Mouse (Mus musculus): ENCODE data around the gene Rnf220. TPM values are rescaled to one million over a fixed set of nuclear protein-coding genes. Genes with fewer than 3 reads are reported as not detected.

Rnf220 gene
- polyA plus RNA-seq, 1 experiment from 2014 or later = 17.3 TPM

DNA sequence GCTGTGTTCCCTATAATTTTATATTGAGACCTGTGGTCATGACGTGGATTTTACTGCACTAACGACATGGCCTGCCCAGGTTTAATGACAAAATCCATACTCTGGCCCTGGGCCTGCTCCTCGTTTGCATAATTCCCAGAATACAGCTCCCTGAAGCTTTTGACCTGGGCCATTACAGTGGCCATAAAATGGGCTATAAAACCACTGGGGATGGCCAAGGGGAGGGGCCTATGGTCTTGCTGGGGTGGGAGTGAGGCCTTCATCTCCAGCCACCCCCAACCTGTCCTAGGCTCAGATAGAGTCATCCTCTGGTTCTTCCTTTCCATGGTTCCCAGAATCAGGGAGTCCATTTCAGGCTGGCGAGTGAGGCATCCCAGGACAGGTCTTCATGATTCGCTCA is 185.0 kb downstream of the Rnf220 start:
- Histone ChIP-seq H3K4me1 (ENCODE audit: insufficient read depth) (peaks cover 14% of the 10 kb centered on the region), H3K9me3 (ENCODE audit: low read length) (no peaks in the 10 kb centered on the region; the same call in 1 of the 2 replicates), H3K4me2 (ENCODE audit: low read depth, low read length) (peak overlapping the region; percentile 66), H3K27me3 (ENCODE audit: insufficient read depth, low read length) (peaks cover 32% of the 10 kb centered on the region), H3K27ac (ENCODE audit: low read depth) (peak overlapping the region; percentile 84), H3K36me3 (replicated peaks; ENCODE audit: insufficient read depth, low read length) (no peaks in the 10 kb centered on the region), H3K4me3 (ENCODE audit: low read depth, low read length) (peak overlapping the region; percentile 32; the same call in 1 of the 2 replicates), H3K9ac (replicated peaks) (peak overlapping the region; percentile 57)
- DNase-seq (no peak), ATAC-seq (peak; percentile 11)
- no peak for TF ChIP-seq EP300 (IDR thresholded peaks at IDR 0.05; ENCODE audit: low read depth)
- TF ChIP-seq CTCF (IDR thresholded peaks at IDR 0.05; ENCODE audit: low read depth) = no peak
- 61% methylated on average over 5 of the region's 5 CpGs for WGBS (ENCODE audit: insufficient replicate concordance)

DNA sequence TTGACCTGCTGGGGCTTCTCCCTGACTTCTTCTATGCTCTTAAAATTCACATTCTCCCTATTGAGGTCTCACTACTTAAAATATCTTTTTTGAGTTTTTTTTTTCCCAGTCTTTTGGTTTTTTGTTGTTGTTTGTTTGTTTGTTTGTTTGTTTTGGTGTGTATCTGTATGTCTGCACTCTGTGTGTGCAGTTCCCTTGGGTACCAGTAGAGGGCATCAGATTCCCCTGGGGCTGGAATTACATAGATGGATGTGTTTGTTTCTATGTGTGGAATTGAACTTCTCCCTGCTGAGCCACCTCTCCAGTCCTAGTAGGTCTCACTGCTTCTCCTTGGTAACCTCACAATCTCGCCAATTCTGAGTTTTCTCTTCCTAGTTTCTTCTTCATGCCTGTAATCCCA is 187.4 kb downstream of the Rnf220 start:
- DNase-seq (no peak), ATAC-seq (no peak)
- Histone ChIP-seq H3K4me2 (ENCODE audit: low read depth, low read length) (no peak overlapping the region), H3K9me3 (ENCODE audit: low read length) (no peaks in the 10 kb centered on the region; the same call in 1 of the 2 replicates), H3K27me3 (ENCODE audit: insufficient read depth, low read length) (peaks cover 21% of the 10 kb centered on the region; the same call in 1 of the 2 replicates), H3K4me3 (ENCODE audit: low read depth, low read length) (no peak overlapping the region), H3K36me3 (replicated peaks; ENCODE audit: insufficient read depth, low read length) (no peaks in the 10 kb centered on the region), H3K4me1 (ENCODE audit: insufficient read depth) (peaks cover 18% of the 10 kb centered on the region), H3K9ac (replicated peaks) (no peak overlapping the region), H3K27ac (ENCODE audit: low read depth) (no peak overlapping the region)
- WGBS (ENCODE audit: insufficient replicate concordance) = 76% methylated on average over 1 of the region's 1 CpGs
- TF ChIP-seq EP300 (IDR thresholded peaks at IDR 0.05; ENCODE audit: low read depth) = no peak
- TF ChIP-seq CTCF (IDR thresholded peaks at IDR 0.05; ENCODE audit: low read depth) = peak; percentile 35

DNA sequence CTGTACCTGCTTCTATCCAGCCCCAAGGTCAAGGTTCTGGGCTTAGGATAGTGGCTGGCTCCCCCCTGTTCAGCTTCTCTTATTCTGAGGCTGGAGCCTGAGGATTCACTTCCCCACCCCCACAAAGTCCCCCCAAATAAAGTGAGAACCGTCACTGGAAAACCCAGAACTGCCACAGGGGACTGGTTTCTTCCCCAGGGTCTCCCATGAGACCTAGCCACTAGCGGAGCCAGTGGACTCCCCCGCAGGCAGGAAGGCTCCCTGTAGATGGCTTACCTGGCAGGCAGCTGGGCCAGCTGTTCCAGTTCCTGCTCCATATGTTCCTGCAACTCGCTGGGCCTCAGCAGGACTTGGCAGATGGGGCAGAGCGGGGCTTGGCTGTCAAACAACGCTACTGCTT is 189.6 kb downstream of the Rnf220 start:
- H3K27ac ChIP-seq (ENCODE audit: low read depth) = no peak overlapping the region
- DNase-seq (no peak), ATAC-seq (no peak)
- H3K9me3 ChIP-seq (ENCODE audit: low read length) = no peaks in the 10 kb centered on the region; the same call in 1 of the 2 replicates
- no peaks in the 10 kb centered on the region for H3K36me3 ChIP-seq (replicated peaks; ENCODE audit: insufficient read depth, low read length)
- H3K27me3 ChIP-seq (ENCODE audit: insufficient read depth, low read length) = peaks cover 18% of the 10 kb centered on the region; the same call in 1 of the 2 replicates
- TF ChIP-seq EP300 (IDR thresholded peaks at IDR 0.05; ENCODE audit: low read depth) = no peak
- TF ChIP-seq CTCF (IDR thresholded peaks at IDR 0.05; ENCODE audit: low read depth) = no peak
- H3K4me3 ChIP-seq (ENCODE audit: low read depth, low read length) = no peak overlapping the region
- H3K4me1 ChIP-seq (ENCODE audit: insufficient read depth) = peaks cover 15% of the 10 kb centered on the region
- no peak overlapping the region for H3K4me2 ChIP-seq (ENCODE audit: low read depth, low read length)
- 79% methylated on average over 6 of the region's 6 CpGs for WGBS (ENCODE audit: insufficient replicate concordance)
- H3K9ac ChIP-seq (replicated peaks) = no peak overlapping the region

DNA sequence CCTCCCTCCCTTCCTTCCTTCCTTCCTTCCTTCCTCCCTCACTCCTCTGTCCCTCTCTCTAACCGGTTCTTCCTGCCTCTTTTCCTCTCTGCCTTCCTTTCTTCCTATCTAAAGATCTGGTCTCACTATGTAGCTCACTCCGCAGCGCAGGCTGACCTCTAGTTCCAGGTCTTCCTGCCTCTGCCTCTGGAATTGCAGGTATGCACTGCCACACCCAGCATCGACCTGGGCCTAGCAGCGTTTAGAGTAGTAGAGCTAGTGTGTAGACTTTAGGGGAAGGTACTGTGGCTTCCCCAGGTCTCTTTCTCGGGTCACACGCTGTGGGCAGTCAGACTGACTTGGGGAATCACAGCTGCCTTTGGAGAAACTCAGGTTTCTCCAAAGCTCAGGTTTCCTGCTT is 191.4 kb downstream of the Rnf220 start:
- no peak for DNase-seq
- TF ChIP-seq EP300 (IDR thresholded peaks at IDR 0.05; ENCODE audit: low read depth) (no peak), CTCF (IDR thresholded peaks at IDR 0.05; ENCODE audit: low read depth) (no peak)
- H3K4me3 ChIP-seq (ENCODE audit: low read depth, low read length) = no peak overlapping the region
- ATAC-seq = no peak
- no peaks in the 10 kb centered on the region; the same call in 1 of the 2 replicates for H3K9me3 ChIP-seq (ENCODE audit: low read length)
- peaks cover 15% of the 10 kb centered on the region; the same call in 1 of the 2 replicates for H3K27me3 ChIP-seq (ENCODE audit: insufficient read depth, low read length)
- no peak overlapping the region for H3K9ac ChIP-seq (replicated peaks)
- no peak overlapping the region for H3K27ac ChIP-seq (ENCODE audit: low read depth)
- H3K36me3 ChIP-seq (replicated peaks; ENCODE audit: insufficient read depth, low read length) = no peaks in the 10 kb centered on the region
- WGBS (ENCODE audit: insufficient replicate concordance) = 68% methylated on average over 6 of the region's 7 CpGs
- no peak overlapping the region for H3K4me2 ChIP-seq (ENCODE audit: low read depth, low read length)
- H3K4me1 ChIP-seq (ENCODE audit: insufficient read depth) = peaks cover 8% of the 10 kb centered on the region

DNA sequence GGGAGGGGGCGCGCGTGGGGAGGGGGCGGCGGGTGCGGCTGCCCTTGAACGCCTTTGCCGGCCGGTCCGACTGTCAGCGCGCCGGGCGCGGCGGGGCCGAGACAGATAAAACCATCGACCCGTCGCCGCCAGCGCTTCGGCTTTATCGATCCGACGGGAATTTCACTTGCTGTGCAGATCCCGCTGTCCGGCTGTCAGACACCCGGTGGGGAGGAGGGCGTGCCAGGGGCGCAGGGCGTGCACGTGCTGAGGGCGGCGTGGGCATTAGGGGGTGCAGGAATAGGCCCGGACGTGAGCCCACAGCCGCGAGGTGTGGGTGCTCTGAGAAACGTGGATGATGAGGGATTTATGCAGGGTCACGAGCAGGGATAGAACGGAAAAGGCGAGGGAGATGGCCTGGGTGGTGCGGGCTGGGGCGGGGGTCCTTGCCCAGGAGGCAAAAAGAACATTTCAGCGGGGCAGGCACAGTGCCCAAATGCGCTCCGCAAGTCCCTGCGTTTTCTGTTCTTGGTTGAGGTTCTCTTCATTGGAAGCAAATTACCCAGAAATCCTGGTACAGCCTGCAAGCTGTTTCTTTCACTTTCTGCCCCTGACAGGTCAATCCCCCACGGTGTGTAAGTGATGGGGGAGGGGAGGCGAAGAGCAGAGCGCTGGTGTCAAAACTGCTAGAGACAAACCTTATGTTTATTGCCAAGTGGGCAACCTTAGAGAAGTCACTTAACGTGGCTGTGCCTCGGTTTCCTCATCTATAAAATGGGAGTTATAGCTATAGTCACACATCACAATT is 192.4 kb downstream of the Rnf220 start:
- H3K4me2 ChIP-seq (ENCODE audit: low read depth, low read length) = peak overlapping the region; percentile 79
- H3K4me3 ChIP-seq (ENCODE audit: low read depth, low read length) = peak overlapping the region; percentile 43
- TF ChIP-seq EP300 (IDR thresholded peaks at IDR 0.05; ENCODE audit: low read depth) (no peak), CTCF (IDR thresholded peaks at IDR 0.05; ENCODE audit: low read depth) (no peak)
- H3K27ac ChIP-seq (ENCODE audit: low read depth) = no peak overlapping the region
- H3K27me3 ChIP-seq (ENCODE audit: insufficient read depth, low read length) = peaks cover 15% of the 10 kb centered on the region; the same call in 1 of the 2 replicates
- no peaks in the 10 kb centered on the region for H3K36me3 ChIP-seq (replicated peaks; ENCODE audit: insufficient read depth, low read length)
- 62% methylated on average over 54 of the region's 54 CpGs for WGBS (ENCODE audit: insufficient replicate concordance)
- ATAC-seq = peak; percentile 60; the same call in 1 of the 2 replicates
- DNase-seq = peak; percentile 62
- peaks cover 8% of the 10 kb centered on the region for H3K4me1 ChIP-seq (ENCODE audit: insufficient read depth)
- 0 out of 2 replicates have a peak overlapping the region, but pooled peaks have one; percentile 16 for H3K9ac ChIP-seq (replicated peaks)
- no peaks in the 10 kb centered on the region; the same call in 1 of the 2 replicates for H3K9me3 ChIP-seq (ENCODE audit: low read length)

DNA sequence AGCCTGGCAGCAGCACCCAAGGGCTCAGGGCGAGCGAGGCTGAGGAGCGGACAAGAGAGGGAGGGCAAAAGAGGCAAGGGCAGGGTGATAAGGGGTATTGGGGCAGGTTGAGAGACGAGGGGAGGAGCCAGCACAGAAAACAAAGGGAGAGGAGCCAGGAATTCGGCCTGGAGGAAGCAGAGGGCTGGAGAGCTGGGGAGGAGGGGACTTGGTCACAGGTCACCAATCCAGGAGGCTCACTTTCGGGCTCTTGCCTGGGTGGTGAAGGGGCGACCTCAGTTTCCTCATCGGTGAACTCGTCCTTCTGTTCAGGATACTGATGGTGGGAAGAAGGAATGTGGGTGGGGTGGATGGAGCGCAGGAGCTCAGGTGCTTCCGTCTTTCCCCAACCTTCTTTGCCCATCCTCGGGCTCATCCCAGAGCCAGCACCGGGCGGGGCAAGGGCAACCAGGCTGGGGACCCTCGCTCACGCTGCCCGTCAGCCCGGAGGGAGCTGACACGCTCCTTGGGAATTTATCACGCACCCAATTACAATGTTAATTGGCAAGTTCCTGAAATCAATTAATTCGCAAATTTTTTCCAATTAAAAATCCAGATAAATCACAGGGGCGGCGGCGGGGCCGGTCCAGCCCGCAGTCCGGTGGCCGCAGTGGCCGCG is 193.1 kb downstream of the Rnf220 start:
- no peaks in the 10 kb centered on the region for H3K9me3 ChIP-seq (ENCODE audit: low read length)
- peak overlapping the region; percentile 79 for H3K4me2 ChIP-seq (ENCODE audit: low read depth, low read length)
- peaks cover 8% of the 10 kb centered on the region for H3K4me1 ChIP-seq (ENCODE audit: insufficient read depth)
- no peak overlapping the region for H3K9ac ChIP-seq (replicated peaks)
- DNase-seq (no peak), ATAC-seq (no peak)
- H3K27me3 ChIP-seq (ENCODE audit: insufficient read depth, low read length) = peaks cover 15% of the 10 kb centered on the region; the same call in 1 of the 2 replicates
- H3K27ac ChIP-seq (ENCODE audit: low read depth) = no peak overlapping the region
- no peaks in the 10 kb centered on the region for H3K36me3 ChIP-seq (replicated peaks; ENCODE audit: insufficient read depth, low read length)
- H3K4me3 ChIP-seq (ENCODE audit: low read depth, low read length) = peak overlapping the region; percentile 43
- TF ChIP-seq EP300 (IDR thresholded peaks at IDR 0.05; ENCODE audit: low read depth) (no peak), CTCF (IDR thresholded peaks at IDR 0.05; ENCODE audit: low read depth) (no peak)
- WGBS (ENCODE audit: insufficient replicate concordance) = 50% methylated on average over 30 of the region's 30 CpGs

Data from liver, postnatal 0 days (tissue).